Mouse (Mus musculus): ENCODE results near the gene Hemk1.

DNA sequence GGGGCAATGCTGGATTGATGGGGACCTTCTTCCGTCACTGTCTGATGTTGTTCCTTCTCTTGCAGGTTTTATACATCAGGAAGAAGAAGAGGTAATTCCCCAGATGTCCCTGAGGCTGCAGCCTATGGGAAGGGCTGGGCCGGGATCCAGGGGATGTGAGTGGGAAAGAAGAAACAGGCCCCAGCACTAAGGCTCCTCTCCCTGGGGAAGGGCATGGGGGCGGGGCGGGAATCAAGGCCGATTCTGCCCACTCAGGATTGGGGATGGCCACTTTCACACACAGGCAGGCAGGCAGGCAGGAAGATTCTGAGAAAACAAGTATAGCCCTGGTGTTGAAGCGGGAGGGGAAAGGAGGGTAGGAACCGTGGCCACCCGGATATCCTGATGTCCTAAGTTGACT lies 7.9 kb upstream of the Hemk1 start:
- TF ChIP-seq CHD2 (IDR thresholded peaks at IDR 0.05; ENCODE audit: low read depth, low read length): no peak
- no peak for TF ChIP-seq MAFK (IDR thresholded peaks at IDR 0.05; ENCODE audit: insufficient read depth, low read depth, low read length)
- no peak for TF ChIP-seq ZC3H11A (IDR thresholded peaks at IDR 0.05; ENCODE audit: borderline replicate concordance, low read depth, low read length)
- no peak for TF ChIP-seq ZNF384 (IDR thresholded peaks at IDR 0.05; ENCODE audit: low read depth, low read length)
- TF ChIP-seq HCFC1 (IDR thresholded peaks at IDR 0.05; ENCODE audit: borderline replicate concordance, insufficient read depth, low read length): no peak

All from ES-E14 (cell line).